Mouse (Mus musculus) brain, embryonic 18.5 days (tissue): ENCODE measurements around the gene Clspn.
"Not testable (repeated sequence)": the region's sequence is repeated elsewhere in the genome, so short reads cannot be mapped to it uniquely, and the experiment has no call there.

Experiments
- DNase-seq: peaks from one replicate; pipeline ENCODE4 v3.0.0-alpha.2; 2012; ENCODE audit warnings: low read depth, low spot score

Clspn gene

DNA sequence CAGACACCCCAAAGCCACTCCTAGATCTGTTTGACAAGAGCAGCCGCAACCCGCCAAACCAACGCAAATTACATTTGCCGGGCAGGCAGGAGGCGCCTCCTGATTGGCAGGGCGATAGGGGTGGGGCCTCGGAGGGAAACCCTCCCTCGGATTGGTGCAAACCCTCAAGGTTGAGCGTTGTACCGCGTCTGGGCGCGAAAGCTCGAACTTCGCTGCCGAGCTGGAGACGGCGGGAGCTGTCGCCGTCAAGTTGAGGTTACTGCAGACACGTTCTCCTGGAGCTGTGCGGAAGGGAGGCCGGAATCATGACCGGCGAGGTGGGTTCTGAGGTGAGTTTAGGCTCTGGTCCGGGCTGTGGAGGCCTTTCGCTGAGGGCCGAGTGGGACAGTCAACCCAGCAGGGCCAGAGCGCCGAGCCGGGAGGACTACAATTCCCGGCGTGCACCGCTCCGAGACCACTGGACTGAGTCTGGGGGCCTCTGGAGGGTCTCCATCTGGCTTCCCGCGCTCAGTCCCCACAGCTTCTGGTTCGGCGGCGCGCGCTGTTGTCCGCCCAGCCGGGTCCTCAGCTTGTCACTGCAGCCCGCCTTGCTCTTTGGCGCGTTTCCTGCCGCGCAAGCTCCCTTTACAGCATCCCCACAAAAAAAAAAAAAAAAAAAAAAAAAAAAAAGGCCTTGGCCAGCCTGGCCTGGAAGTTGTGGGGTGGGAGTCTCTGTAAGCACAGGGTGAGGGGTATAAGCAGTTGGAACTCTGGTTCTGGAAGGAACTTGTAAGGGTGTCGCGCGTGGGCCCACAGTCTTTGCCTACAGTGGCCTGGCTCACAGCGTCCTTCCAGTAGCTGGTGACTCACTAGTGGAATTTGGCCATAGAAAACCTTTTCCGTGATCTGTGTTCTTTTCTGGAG is at the start of gene Clspn:
Gene Clspn, plus strand, starts transcription at position 127 of the 903 bp plus-strand sequence.
- DNase-seq, result peak; percentile 63

DNA sequence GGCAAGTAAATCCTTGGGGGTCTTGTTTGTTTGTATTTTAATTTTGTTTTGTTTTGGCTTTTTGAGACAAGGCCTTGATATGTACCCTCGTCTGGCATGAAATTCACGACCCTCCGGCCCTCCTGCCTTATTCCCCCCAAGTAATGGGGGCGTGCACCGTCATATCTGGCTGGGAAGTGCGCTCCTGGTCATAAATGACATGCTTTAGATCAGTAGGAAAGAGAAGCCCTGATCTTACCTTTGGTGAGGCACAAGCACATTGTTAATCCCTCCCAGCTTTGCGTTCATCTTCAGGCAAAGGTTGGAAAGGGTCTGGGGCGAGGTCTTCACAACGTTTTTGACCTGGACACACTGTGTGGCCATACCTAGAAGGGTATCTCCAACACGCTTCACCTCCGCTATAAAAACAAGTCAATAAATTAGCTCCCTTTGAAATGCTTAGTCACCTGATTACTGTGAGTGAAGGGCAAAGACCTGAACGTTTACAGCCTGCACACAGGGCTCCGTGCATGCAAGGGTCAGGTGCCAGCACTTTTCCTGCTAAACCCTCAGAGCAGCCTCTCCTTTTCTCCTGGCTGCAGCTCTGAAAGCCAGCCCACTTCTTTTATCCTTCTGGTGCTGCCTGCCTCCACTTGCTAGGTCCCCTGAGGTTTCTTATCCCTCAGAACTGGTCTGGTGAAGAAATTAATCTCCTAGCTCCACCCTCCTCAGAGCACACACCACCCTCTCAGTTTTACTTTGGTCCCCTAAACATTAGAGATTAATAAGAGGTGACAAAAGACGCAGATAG is 48.4 kb upstream of the Clspn start:
- no peak for DNase-seq

DNA sequence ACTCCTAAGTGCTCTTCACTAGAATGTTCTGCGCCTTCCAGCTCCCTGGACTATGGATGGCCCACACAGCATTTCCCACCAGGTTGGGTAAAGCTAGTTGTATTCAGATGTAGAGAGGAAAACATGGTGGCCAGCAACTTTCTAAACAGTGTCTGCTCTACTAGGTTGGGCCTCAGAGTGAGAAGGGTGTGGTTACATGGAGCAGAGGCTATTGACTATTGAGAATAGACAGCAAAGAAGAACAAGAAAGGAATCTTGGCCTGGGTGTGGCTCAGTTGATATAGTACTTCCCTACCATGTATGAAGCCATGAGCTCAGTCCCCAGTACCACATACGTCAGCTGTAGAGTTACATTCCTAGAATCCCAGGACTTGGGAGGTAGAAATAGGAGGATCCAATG is 47.7 kb upstream of the Clspn start:
- no peak for DNase-seq

DNA sequence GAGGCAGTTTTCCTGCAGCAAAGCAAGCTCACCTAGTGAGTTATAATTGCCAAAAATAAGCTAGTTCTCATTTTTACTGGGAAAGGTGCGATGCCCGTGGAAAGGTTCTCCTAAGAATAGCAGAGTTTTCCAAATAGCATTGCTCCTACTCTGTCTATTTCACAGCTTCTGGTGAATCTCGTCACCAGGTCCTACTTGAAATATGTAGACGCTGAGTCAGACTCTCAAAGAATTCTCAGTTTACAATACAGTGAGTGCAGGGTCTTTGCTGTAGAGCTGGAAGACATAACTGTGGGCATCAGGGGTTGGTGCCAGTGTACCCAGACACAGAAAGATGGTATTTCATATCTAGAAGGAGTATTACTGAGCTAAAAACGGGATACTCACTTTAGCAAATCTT is 45.7 kb upstream of the Clspn start:
- no peak for DNase-seq

DNA sequence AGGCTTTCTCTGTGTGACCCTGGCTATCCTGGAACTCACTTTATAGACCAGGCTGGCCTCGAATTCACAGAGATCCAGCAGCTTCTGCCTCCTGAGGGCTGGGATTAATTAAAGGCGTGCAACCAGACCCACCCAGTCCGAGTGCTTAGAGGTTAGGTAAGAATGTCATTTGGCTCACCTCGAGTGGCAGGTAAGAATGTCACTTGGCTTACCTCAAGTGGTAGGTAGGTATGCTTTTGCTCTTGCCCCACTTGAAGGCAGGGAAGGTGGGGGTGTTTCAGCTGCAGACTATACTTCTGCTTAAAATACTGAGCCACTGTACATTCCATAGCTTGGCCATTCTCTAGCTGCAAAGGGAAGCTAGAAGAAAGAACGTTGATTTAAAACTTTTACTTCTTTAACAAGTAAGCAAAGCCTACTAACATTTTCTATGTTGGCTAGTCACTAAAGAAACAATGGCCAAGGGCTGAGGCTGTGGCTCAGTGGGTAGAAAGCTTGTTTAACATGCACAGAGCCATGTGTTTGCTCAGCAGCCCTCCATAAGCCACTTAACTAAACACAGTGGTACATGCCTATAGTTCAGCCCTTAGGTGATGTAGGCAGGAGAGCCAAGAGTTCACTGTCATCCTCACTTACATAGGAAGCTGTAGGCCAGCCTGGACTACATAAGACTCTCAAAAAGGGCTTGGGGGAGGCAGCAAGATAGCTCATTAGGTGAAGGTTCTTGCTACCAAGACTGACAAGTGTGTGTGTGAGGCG is 44.2 kb upstream of the Clspn start:
- DNase-seq, result no peak

DNA sequence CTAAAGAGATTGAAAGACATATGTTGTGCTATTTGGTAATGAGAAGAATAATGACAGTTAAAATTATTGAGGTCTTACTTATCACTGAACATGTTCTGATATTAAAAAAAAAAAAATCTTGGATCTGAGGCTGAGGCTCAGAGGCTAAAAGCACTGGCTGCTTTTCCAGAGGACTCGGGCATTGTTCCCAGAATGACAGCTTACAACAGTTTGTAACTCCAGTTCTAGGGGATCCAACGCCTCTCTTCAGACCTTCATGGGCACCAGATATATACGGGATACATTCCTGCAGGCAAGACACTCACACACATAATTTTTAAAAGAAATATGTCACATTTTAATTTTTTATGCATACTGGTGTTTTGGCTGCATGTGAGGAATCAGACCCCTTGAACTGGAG is 30.6 kb upstream of the Clspn start:
- no peak for DNase-seq

DNA sequence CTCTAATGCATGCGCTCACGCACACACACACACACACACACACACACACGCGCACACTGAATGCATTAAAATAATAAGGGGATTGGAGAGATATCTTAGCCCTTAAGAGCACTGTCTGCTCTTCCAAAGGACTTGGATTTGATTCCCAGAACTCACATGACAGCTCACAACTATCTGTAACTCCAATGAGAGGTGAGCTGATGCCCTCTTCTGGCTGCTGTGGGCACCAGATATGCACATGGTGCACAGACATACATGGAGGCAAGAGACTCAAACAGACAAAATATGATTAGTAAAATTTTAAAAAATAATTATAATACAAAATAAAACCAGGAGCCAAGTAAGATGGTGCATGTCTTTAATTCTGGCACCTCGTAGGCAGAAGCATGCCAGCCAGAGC is 29.9 kb upstream of the Clspn start:
- no peak for DNase-seq

DNA sequence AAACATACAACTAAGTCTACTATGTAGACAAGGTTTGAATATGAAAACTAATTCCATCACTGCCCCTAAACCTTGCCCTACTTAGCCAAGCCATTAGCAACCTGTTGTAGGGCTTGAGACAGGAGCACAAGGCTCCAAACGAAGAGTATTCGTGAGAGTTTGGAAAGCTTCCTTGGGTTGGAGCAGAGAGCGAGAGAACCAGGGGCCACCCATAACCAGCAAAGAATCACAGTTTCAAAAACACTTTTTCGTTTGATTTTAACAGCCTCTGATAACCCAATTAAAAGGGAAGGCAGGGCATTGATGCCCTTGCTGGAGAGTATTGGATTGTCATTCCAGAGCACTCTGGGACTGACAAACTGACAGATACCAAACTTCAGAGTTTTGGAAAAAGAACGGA is 24.4 kb upstream of the Clspn start:
- DNase-seq, result no peak

DNA sequence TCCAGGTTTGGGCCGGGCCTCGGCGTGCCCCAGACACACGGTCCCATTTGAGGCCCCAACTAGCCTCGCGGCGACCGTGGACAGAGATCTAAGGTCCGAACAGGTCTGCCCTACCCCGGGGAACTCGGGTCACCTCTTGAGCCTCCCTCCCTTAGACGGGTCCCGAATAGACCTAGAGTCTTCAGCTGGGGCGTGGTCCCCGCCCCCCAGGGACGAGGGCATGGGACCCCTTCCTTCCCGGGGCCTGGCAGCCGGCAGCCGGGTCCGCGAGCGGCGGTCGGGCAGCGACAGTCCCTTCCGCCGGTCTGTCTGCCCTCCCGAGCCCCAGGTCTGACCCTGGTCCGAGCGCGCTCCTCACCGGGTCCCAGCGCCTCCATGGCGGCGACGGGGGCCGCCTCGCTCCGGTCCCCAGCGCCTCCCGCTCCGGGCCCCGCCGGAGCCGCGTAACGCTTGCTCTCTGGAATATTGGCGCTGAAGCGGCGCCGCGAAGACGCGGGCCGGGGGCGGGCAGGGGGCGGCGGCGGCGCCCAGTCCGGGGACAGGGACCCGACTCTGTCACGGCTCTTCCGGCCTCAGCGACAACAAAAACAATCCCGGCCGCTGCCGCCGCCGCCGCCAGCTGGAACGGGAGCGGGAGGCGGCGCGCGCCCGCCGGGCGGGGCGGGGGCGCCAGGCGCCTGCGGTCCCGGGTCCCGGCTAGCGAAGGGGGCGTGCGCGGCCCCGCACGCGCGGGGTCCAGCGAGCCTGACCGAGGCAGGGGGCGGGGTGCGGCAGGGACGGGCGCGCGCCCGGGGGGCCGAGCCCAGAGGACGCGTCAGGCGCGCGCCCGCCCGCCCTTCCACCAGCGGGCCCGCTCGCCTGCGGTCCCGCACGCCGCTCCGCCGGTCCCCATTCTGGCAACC is 23.7 kb upstream of the Clspn start, which contains the start of gene Ago4:
Gene Ago4, minus strand, starts transcription at position 646 of the 902 bp plus-strand sequence.
- DNase-seq, result no peak

DNA sequence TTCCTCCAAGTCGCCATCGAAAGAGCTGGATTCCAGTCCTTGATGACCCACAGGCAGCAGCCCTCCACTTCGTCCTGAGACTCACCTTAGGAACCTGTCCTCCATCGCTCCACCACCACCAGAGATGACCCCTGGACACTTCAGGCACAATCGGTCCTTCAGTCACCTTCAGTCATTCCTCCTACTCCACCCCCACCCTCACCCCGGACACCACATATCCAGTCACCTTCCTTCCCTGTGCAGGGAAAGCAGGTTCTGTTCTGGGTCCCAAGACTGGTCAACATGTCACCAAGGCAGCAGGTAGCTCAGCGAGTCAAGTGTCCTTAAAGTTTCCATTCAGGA is 23.0 kb upstream of the Clspn start:
- no peak for DNase-seq

DNA sequence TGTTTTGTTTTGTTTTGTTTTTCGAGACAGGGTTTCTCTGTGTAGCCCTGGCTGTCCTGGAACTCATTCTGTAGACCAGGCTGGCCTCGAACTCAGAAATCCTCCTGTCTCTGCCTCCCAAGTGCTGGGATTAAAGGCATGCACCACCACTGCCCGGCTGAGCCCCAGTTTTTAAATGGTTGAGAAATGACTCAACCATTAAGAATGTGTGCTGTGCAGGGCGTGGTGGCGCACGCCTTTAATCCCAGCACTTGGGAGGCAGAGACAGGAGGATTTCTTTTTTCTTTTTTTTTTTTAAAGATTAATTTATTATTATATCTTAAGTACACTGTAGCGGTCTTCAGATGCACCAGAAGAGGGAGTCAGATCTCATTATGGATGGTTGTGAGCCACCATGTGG is 21.1 kb upstream of the Clspn start:
- not testable (repeated sequence) for DNase-seq

DNA sequence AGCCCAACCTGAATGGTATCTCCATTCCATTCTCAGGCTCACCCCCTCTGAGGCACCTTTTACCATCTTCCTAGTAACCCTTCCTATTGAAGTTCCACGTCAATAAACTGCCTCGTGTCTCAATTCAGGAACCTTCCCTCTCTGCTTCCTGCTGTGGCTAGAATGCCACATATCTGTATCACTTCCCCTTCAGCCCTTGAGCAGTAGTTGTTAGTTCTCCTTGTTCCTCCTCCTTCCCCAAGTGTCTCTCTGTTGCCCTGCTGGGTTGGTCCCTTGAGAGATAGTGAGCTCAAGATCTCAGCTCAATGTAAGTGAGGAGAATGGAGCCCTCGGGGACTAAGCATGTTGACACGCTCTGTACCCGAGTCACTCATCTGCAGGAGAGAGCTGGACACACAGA is 19.9 kb upstream of the Clspn start:
- no peak for DNase-seq

DNA sequence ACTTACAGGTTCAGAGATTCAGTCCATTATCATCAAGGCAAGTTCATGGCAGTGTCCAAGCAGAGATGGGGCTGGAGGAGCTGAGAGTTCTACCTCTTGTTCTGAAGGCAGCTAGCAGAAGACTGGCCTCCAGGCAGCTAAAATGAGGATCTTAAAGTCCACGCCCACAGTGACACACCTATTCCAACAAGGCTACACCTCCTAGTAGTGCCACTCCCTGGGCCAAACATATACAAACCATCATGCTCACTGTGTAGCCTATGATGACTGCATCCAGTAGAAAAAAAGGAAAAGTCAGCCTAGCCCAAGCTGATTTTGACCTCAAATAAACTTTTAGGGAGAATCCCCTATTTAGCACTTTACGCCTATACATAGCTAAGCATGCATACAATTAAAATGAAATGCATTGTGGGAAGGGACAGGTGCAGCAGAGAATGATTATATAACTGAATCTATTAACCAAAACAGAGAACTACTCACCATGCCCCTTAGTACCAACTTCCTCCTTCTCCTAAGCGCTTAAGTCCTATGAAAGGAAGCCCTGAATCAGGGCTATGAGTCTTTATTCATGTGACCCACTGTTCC is 16.2 kb upstream of the Clspn start:
- no peak for DNase-seq

DNA sequence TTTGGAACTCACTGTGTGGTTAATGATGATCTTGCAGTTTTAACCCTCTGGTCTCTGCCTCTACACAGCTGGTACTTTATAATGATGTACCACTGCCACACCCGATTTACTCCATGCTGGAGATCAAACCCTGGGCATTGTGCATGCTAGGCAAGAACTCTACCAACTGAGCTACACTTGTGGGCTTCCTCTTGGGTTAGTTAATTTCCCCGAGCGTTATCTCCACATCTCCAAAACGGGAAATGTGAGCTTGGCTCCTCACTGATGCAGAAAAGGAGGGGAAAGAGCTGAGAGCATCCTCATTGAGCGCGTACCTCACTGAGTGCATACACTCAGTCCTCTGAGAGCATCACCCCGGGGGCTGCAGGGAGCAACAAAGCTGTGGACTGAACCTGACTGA is 13.9 kb upstream of the Clspn start:
- DNase-seq, result no peak

DNA sequence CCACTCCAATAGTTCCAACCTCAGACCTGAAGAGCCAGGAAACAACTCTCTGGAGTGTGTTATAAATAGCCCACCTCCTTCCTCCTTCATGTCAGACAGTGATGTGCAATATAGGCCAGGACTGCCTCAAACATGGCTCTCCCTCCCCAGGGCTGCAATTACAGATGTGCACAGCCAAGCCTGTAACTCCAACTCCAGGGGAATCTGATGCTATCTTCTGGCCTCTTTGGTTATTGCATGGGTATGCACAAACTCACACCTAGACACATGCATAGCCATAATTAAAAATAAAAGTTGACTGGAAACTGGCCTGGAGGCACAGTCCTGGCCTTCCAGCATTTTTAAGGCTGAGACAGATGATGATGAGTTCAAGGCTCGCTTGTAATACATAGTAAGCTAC is 11.7 kb upstream of the Clspn start:
- no peak for DNase-seq

DNA sequence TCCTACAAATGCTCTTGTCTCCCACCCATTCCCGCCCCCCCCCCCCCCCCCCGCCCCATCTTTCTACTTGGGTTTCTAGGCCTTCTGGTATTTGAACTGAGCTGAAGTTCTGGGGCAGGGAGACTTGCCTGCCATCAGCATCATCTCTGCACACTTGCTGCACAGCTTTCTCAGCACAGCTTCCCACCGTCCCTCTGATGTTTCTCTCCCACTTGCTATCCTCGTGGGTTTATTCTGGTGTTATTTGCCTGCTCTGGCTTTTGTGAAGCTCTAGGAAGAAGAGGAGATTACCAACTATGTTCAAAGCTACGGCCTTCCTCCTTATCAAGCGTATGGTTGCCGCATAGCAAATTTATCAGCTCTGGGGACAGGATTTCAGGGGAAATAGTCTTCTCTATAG is 11.0 kb upstream of the Clspn start:
- no peak for DNase-seq

DNA sequence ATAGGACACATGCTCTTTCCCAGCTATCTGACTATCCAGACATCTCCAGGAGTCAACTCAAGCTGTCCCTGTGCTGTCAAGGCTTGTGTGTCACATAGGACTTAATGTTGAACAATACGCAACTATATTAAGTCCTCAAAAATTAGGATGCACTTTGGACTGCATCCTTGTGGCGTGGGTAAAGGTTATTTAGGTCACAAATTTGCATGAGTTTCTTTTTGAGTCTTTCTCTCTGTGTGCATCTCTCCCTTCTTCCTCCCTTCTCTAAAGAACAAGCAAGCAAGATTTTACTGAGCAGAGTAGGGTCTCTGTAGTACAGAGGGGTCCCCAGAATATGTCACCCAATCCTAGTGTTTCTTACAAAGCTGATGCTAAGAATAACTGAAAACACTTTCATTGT is 10.6 kb upstream of the Clspn start:
- DNase-seq, result no peak

DNA sequence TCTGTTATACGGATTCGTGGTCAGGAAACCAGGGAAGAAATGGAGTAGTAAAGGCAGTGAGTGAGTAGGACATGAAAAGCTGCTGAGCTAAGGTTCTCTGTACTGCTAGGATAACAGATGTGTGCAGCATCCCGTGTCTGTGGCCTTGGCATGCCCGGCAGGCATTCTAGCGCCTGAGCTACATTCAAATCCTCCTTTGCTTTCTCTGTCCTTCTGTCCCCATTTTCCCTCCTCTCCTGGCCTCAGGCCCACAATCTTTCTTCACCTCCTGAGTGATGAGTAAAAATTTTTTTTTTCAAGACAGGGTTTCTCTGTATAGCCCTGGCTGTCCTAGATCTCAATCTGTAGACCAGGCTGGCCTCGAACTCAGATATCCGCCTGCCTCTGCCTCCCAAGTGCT is 4.6 kb upstream of the Clspn start:
- DNase-seq, result no peak

DNA sequence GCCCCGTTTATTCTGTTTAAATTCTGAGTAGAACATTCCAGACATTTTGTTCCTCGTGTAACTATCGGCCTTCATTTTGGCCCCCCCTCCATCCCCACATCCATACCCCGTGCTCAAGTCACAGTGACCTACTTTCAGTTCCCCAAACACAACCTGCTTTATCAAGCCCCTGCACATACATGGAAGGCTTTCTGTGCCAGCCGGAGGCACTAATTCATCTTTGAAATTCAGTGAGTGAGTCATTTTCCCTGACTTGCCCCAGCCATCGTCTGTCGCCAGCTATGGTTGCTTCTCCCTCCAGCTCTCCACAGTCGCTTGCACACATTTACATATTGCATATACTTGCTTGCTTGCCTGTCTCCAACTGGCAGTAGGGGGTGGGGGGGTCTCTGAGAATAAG is 3.6 kb upstream of the Clspn start:
- DNase-seq, result no peak

DNA sequence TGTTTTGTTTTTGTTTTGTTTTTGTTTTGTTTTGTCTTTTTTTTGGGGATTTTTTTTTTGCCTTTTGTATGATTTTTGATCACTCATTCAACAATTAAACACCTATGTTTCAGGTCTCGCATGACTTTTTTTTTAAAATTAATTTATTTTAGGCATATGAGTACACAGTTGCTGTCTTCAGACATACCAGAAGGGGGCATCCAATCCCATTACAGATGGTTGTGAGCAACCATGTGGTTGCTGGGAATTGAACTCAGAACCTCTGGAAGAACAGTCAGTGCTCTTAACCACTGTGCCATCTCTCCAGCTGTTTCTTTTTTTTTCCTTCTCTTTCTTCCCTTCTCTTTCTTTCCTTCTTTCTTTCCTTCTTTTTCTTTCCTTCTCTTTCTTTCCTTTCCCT is 3.0 kb upstream of the Clspn start:
- DNase-seq, result no peak

DNA sequence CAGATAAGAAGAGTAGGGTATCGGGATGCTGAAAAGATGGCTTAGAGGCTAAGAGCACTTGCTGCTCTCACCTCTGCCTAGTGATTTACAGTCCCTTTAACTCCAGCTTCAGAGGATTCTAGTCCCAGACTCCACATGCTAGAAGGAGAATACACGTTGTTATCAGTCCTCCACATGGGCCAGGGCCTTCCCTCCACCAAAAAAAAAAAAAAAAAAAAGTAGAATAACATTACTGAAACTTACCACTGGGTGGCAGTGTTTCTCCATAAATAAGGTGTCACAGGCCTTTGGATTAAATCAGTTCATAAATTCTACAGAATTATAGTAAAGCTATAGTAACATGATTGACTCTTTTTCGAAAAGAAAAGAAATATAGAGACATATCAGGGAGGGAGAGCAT is 2.3 kb upstream of the Clspn start:
- no peak for DNase-seq
